Mouse (Mus musculus): ENCODE measurements around the gene Lifr. TPM values are rescaled to one million over a fixed set of nuclear protein-coding genes. Genes with fewer than 3 reads are reported as not detected.

Gene Lifr
- polyA plus RNA-seq, 2 experiments, result 8.1 to 22.3 TPM

DNA sequence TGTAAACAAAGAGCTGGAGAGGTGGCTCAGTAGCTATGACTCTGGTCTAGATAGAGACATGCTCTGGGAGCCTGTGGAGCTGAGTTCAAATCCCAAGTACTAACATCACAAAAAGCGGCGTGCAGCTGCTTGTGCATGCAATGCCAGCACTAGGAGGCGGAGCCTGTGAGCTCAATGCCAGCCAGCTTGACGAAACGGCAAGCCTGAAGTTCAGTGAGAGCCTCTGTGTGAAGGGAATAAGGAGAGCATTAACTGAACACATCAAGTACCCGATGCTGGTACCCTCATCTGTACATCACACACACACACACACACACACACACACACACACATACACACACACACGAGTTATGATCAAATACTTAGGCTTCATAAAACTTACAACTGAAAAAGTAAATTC is 21.0 kb upstream of the Lifr start:
- no peaks in the 10 kb centered on the region for H3K9me3 ChIP-seq (ENCODE audit: control insufficient read depth, low read length)
- H3K27me3 ChIP-seq (ENCODE audit: control insufficient read depth, insufficient read depth, low read length), result no peaks in the 10 kb centered on the region
- no peaks in the 10 kb centered on the region for H3K36me3 ChIP-seq (replicated peaks; ENCODE audit: control insufficient read depth, insufficient read depth, low read depth)
- DNase-seq (ENCODE audit: low read depth in 3 of 3, low spot score in 3 of 3), result no peak
- 67% methylated on average over 7 of the region's 7 CpGs for WGBS (ENCODE audit: insufficient replicate concordance)
- peaks cover 0 to 4% of the 10 kb centered on the region in 2 experiments; a peak in 2 of 4 replicates for H3K4me1 ChIP-seq (replicated peaks; ENCODE audit: control insufficient read depth in 2 of 2, insufficient read depth in 2 of 2, low read length in 1 of 2)
- H3K4me2 ChIP-seq (ENCODE audit: low read depth), result no peak overlapping the region
- no peak overlapping the region for H3K9ac ChIP-seq (replicated peaks)
- ATAC-seq (ENCODE audit: insufficient read depth), result no peak
- TF ChIP-seq CTCF (IDR thresholded peaks at IDR 0.05; ENCODE audit: low read depth), result no peak
- no peak for TF ChIP-seq EP300 (IDR thresholded peaks at IDR 0.05; ENCODE audit: low read depth)
- H3K27ac ChIP-seq, result no peak overlapping the region
- H3K4me3 ChIP-seq (ENCODE audit: insufficient read depth in 1 of 2, low read depth in 2 of 2, low read length in 2 of 2), result no peak overlapping the region

DNA sequence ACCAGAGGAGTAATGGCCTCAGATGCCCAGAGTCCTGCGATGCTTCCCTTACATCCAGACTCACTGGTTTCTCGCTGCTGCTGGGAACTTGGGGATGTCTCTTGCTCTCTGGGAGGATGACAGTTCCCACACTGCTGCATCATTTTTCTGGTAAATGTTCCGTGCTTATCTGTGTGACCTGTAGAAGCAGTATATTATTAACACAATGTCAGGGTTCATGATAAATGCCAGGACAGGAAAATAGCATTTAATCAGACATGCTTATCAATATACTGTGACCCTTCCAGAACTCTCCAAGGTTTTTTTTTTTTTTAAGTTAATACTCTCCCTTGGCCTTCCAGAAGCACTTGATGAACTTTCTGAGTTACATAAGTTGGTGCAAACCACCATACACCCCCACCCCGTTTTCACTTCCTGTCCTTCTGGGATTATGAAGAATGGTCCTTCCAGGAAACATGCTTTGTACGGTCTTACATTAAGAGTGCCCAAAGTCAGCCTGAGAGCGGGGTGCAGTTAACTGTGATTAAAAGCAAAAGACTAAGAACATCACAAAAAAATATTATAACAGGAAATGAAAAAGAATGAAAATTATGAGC is 20.1 kb upstream of the Lifr start:
- no peak overlapping the region for H3K4me2 ChIP-seq (ENCODE audit: low read depth)
- H3K36me3 ChIP-seq (replicated peaks; ENCODE audit: control insufficient read depth, insufficient read depth, low read depth), result no peaks in the 10 kb centered on the region
- no peak for DNase-seq (ENCODE audit: low read depth in 3 of 3, low spot score in 3 of 3)
- no peak overlapping the region for H3K4me3 ChIP-seq (ENCODE audit: insufficient read depth in 1 of 2, low read depth in 2 of 2, low read length in 2 of 2)
- no peak for ATAC-seq (ENCODE audit: insufficient read depth)
- 27% methylated on average over 6 of the region's 6 CpGs for WGBS (ENCODE audit: insufficient replicate concordance)
- H3K9ac ChIP-seq (replicated peaks), result no peak overlapping the region
- H3K27me3 ChIP-seq (ENCODE audit: control insufficient read depth, insufficient read depth, low read length), result no peaks in the 10 kb centered on the region
- H3K9me3 ChIP-seq (ENCODE audit: control insufficient read depth, low read length), result no peaks in the 10 kb centered on the region
- H3K27ac ChIP-seq, result no peak overlapping the region
- TF ChIP-seq CTCF (IDR thresholded peaks at IDR 0.05; ENCODE audit: low read depth) (no peak), EP300 (IDR thresholded peaks at IDR 0.05; ENCODE audit: low read depth) (no peak)
- peaks cover 0 to 4% of the 10 kb centered on the region in 2 experiments; a peak in 2 of 4 replicates for H3K4me1 ChIP-seq (replicated peaks; ENCODE audit: control insufficient read depth in 2 of 2, insufficient read depth in 2 of 2, low read length in 1 of 2)

DNA sequence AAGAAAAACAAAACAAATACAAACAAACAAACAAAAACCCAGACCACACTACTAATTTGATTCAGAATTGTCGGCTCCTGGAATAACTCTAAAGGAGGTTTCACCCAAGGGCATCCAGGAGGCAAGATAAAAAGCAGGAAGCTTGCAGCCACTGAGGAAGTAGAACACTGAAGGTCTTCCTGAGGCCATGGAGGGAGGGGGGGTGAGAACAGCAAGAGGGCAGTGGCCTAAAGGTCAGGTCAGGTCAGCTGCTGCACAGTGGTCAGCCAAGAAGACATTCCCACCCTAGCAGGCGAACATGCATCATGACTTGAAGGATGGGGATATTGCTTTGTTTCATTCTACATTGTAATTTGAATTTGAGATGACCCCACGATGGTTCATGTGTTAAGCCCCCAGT is 17.1 kb upstream of the Lifr start:
- ATAC-seq (ENCODE audit: insufficient read depth) (no peak), DNase-seq (ENCODE audit: low read depth in 3 of 3, low spot score in 3 of 3) (no peak)
- TF ChIP-seq EP300 (IDR thresholded peaks at IDR 0.05; ENCODE audit: low read depth) (no peak), CTCF (IDR thresholded peaks at IDR 0.05; ENCODE audit: low read depth) (no peak)
- Histone ChIP-seq H3K9ac (replicated peaks) (no peak overlapping the region), H3K4me2 (ENCODE audit: low read depth) (no peak overlapping the region), H3K36me3 (replicated peaks; ENCODE audit: control insufficient read depth, insufficient read depth, low read depth) (no peaks in the 10 kb centered on the region), H3K4me1 (replicated peaks; ENCODE audit: control insufficient read depth in 2 of 2, insufficient read depth in 2 of 2, low read length in 1 of 2) (peaks cover 0 to 4% of the 10 kb centered on the region in 2 experiments; a peak in 2 of 4 replicates), H3K27me3 (ENCODE audit: control insufficient read depth, insufficient read depth, low read length) (no peaks in the 10 kb centered on the region), H3K9me3 (ENCODE audit: control insufficient read depth, low read length) (no peaks in the 10 kb centered on the region), H3K27ac (no peak overlapping the region), H3K4me3 (ENCODE audit: insufficient read depth in 1 of 2, low read depth in 2 of 2, low read length in 2 of 2) (no peak overlapping the region)
- WGBS (ENCODE audit: insufficient replicate concordance), result 22% methylated on average over 3 of the region's 3 CpGs

DNA sequence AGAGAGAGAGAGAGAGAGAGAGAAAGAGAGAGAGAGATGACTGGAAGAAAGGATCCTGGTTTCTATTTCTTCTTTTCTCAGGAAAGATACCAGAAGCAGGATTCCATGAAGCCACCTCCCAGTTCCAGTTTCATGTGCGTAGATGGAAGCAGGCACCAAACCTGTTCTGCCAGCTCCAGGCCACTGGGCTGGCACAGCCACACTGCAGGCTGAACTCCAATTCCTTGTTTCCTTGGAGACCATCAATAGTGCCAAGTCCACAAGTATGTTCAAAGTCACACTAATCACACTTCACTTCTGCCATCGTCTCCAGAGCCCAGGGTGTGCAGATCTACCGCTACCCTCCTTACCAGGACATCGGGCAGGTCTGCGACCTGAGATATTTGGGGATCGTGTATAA is 15.2 kb upstream of the Lifr start:
- H3K9me3 ChIP-seq (ENCODE audit: control insufficient read depth, low read length), result no peaks in the 10 kb centered on the region
- no peak for TF ChIP-seq CTCF (IDR thresholded peaks at IDR 0.05; ENCODE audit: low read depth)
- TF ChIP-seq EP300 (IDR thresholded peaks at IDR 0.05; ENCODE audit: low read depth), result no peak
- H3K9ac ChIP-seq (replicated peaks), result no peak overlapping the region
- no peak overlapping the region for H3K4me2 ChIP-seq (ENCODE audit: low read depth)
- no peak overlapping the region for H3K27ac ChIP-seq
- 78% methylated on average over 6 of the region's 6 CpGs for WGBS (ENCODE audit: insufficient replicate concordance)
- no peaks in the 10 kb centered on the region for H3K27me3 ChIP-seq (ENCODE audit: control insufficient read depth, insufficient read depth, low read length)
- ATAC-seq (ENCODE audit: insufficient read depth), result no peak
- DNase-seq (ENCODE audit: low read depth in 3 of 3, low spot score in 3 of 3), result no peak
- H3K4me3 ChIP-seq (ENCODE audit: insufficient read depth in 1 of 2, low read depth in 2 of 2, low read length in 2 of 2), result no peak overlapping the region
- no peaks in the 10 kb centered on the region for H3K36me3 ChIP-seq (replicated peaks; ENCODE audit: control insufficient read depth, insufficient read depth, low read depth)
- H3K4me1 ChIP-seq (replicated peaks; ENCODE audit: control insufficient read depth in 2 of 2, insufficient read depth in 2 of 2, low read length in 1 of 2), result peaks cover 0 to 4% of the 10 kb centered on the region in 2 experiments; a peak in 2 of 4 replicates

DNA sequence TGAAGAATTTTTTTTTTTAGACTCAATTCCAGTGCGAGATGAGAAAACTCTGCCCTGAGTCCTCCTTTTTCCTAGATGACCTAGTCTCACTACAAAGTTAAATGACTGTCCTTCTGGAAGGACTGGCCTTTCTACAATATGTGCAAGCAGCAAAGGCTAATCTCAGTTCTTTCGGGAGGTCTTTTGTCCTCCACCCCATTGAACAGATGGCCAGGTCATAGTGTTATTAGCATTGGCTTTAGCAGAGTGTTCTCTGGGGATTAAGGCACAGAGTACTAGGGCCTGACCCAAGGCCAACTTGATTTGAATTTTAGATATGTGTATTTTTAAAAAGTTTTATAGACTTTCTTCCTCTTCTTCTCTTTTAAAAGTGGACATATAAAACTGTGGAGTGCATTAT is 12.1 kb upstream of the Lifr start:
- no peaks in the 10 kb centered on the region for H3K27me3 ChIP-seq (ENCODE audit: control insufficient read depth, insufficient read depth, low read length)
- DNase-seq (ENCODE audit: low read depth in 3 of 3, low spot score in 3 of 3) (no peak), ATAC-seq (ENCODE audit: insufficient read depth) (no peak)
- H3K9ac ChIP-seq (replicated peaks), result no peak overlapping the region
- H3K36me3 ChIP-seq (replicated peaks; ENCODE audit: control insufficient read depth, insufficient read depth, low read depth), result no peaks in the 10 kb centered on the region
- H3K9me3 ChIP-seq (ENCODE audit: control insufficient read depth, low read length), result no peaks in the 10 kb centered on the region
- WGBS (ENCODE audit: insufficient replicate concordance), result 63% methylated on average over 2 of the region's 2 CpGs
- H3K27ac ChIP-seq, result no peak overlapping the region
- TF ChIP-seq CTCF (IDR thresholded peaks at IDR 0.05; ENCODE audit: low read depth) (no peak), EP300 (IDR thresholded peaks at IDR 0.05; ENCODE audit: low read depth) (no peak)
- no peak overlapping the region for H3K4me2 ChIP-seq (ENCODE audit: low read depth)
- no peak overlapping the region for H3K4me3 ChIP-seq (ENCODE audit: insufficient read depth in 1 of 2, low read depth in 2 of 2, low read length in 2 of 2)
- H3K4me1 ChIP-seq (replicated peaks; ENCODE audit: control insufficient read depth in 2 of 2, insufficient read depth in 2 of 2, low read length in 1 of 2), result no peaks in the 10 kb centered on the region
